Mouse (Mus musculus) testis, adult 2 months (tissue): ENCODE data around the gene Nmt1.

Source experiments
- CTCF ChIP-seq: fragments of 200-500 bp; IDR thresholded peaks from 2 replicates; pipeline ENCODE4 v1.5.1; 2012; ENCODE audit warnings: low read depth, mild to moderate bottlenecking, inconsistent platforms, low read length, moderate library complexity; ENCODE audit not compliant: control insufficient read depth, insufficient read depth, insufficient replicate concordance
- POLR2A ChIP-seq: fragments of 200-500 bp; IDR thresholded peaks from 2 replicates; pipeline ENCODE4 v1.6.1; 2012; ENCODE audit warnings: low read depth, mild to moderate bottlenecking, inconsistent platforms, low read length, moderate library complexity; ENCODE audit not compliant: control insufficient read depth

GRCm38 (mm10) chr11:103042828-103043227, 14.8 kb downstream of the Nmt1 start:
- no peak for TF ChIP-seq POLR2A
- no peak for TF ChIP-seq CTCF
